Mouse (Mus musculus): Measurements from ENCODE around the gene Crocc. TPM values are rescaled to one million over a fixed set of nuclear protein-coding genes. Genes with fewer than 3 reads are reported as not detected.

The Crocc gene
- polyA plus RNA-seq (2014; fragmentation: Illumina TruSeq; extraction: RNeasy Lipid Tissue Mini Kit (QIAGEN cat#74804); ENCODE audit: low read depth, low replicate concordance), result 1.5 TPM

GRCm38 (mm10) chr4:141060426-141061301, at the start of gene Crocc:
Gene Crocc (minus strand): TSS chr4:141060550.

DNA sequence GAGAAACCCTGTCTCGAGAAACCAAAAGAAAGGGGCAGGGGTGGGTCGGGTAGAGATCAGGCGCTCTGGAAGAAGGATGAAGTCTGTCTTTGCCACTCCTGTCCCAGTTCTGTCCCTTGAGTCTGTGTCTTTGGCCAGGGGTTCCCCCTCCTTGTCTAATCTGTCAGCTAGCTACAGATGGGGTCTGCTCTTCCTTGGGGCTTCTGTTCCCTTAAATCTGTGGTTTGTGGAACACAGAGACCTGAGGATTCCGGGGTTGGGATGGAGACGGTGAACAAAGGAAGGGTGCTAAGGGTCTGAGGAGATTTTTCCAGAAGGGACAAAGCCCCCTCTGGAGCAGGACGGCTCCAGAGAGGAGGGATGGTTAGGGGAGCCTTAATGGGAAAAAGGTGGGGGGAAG, 27.7 kb upstream of the Crocc start, which contains the start of gene Spata21:
Gene Spata21, plus strand, starts transcription at position 301 of the 400 bp plus-strand sequence.

GRCm38 (mm10) chr4:141077681-141078509, 17.5 kb upstream of the Crocc start, which contains the start of gene Necap2:
Gene Necap2 (minus strand): TSS chr4:141078357.

DNA sequence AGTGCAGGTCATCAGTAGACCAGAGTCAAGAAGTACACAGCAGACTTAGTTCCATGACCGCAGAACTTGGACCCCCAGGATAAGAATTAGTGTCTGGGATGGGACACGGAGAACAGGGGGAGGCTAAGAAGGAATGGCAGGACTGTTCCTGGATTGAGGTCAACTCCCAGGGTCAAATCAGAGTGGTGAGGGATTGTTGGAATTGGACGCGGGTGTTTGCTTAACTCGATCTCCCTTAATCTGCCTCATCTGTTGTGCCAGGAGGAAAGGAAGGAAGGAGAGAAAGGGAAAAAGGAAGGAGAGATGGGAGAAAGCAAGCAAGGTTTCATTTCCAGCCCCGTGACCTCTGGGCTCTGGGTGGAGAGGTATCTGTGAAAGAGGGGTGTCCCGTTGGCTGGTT, 50.2 kb downstream of the Crocc start, which contains the start of gene Mfap2:
Gene Mfap2, plus strand, starts transcription at position 301 of the 400 bp plus-strand sequence.

GRCm38 (mm10) chr4:140986711-140987395, 73.5 kb downstream of the Crocc start, which contains the start of gene Atp13a2:
Gene Atp13a2 (plus strand): TSS chr4:140986873.

Other genes starting within 250 kb of the Crocc start
- gene Padi3, start 249.9 kb downstream of the Crocc start, polyA plus RNA-seq (2014; fragmentation: Illumina TruSeq; extraction: RNeasy Lipid Tissue Mini Kit (QIAGEN cat#74804); ENCODE audit: low read depth, low replicate concordance), result not detected
- not detected for gene Padi1, start 214.8 kb downstream of the Crocc start, polyA plus RNA-seq (2014; fragmentation: Illumina TruSeq; extraction: RNeasy Lipid Tissue Mini Kit (QIAGEN cat#74804); ENCODE audit: low read depth, low replicate concordance)
- 0.93 TPM for gene Padi2, start 154.2 kb downstream of the Crocc start, polyA plus RNA-seq (2014; fragmentation: Illumina TruSeq; extraction: RNeasy Lipid Tissue Mini Kit (QIAGEN cat#74804); ENCODE audit: low read depth, low replicate concordance)
- gene Sdhb, start 99.3 kb downstream of the Crocc start, polyA plus RNA-seq (2014; fragmentation: Illumina TruSeq; extraction: RNeasy Lipid Tissue Mini Kit (QIAGEN cat#74804); ENCODE audit: low read depth, low replicate concordance), result 96.7 TPM
- gene Atp13a2, start 73.7 kb downstream of the Crocc start, polyA plus RNA-seq (2014; fragmentation: Illumina TruSeq; extraction: RNeasy Lipid Tissue Mini Kit (QIAGEN cat#74804); ENCODE audit: low read depth, low replicate concordance), result 2.0 TPM
- gene Mfap2, start 50.1 kb downstream of the Crocc start, polyA plus RNA-seq (2014; fragmentation: Illumina TruSeq; extraction: RNeasy Lipid Tissue Mini Kit (QIAGEN cat#74804); ENCODE audit: low read depth, low replicate concordance), result not detected
- 7.5 TPM for gene Necap2, start 17.8 kb upstream of the Crocc start, polyA plus RNA-seq (2014; fragmentation: Illumina TruSeq; extraction: RNeasy Lipid Tissue Mini Kit (QIAGEN cat#74804); ENCODE audit: low read depth, low replicate concordance)
- gene Spata21, start 27.8 kb upstream of the Crocc start, polyA plus RNA-seq (2014; fragmentation: Illumina TruSeq; extraction: RNeasy Lipid Tissue Mini Kit (QIAGEN cat#74804); ENCODE audit: low read depth, low replicate concordance), result not detected
- 28.2 TPM for gene Szrd1, start 79.2 kb upstream of the Crocc start, polyA plus RNA-seq (2014; fragmentation: Illumina TruSeq; extraction: RNeasy Lipid Tissue Mini Kit (QIAGEN cat#74804); ENCODE audit: low read depth, low replicate concordance)
- gene Fbxo42, start 87.4 kb upstream of the Crocc start, polyA plus RNA-seq (2014; fragmentation: Illumina TruSeq; extraction: RNeasy Lipid Tissue Mini Kit (QIAGEN cat#74804); ENCODE audit: low read depth, low replicate concordance), result 7.3 TPM
- gene Rsg1, start 153.4 kb upstream of the Crocc start, polyA plus RNA-seq (2014; fragmentation: Illumina TruSeq; extraction: RNeasy Lipid Tissue Mini Kit (QIAGEN cat#74804); ENCODE audit: low read depth, low replicate concordance), result 0.76 TPM
- gene Arhgef19, start 178.9 kb upstream of the Crocc start, polyA plus RNA-seq (2014; fragmentation: Illumina TruSeq; extraction: RNeasy Lipid Tissue Mini Kit (QIAGEN cat#74804); ENCODE audit: low read depth, low replicate concordance), result 1.2 TPM
- gene Epha2, start 240.7 kb upstream of the Crocc start, polyA plus RNA-seq (2014; fragmentation: Illumina TruSeq; extraction: RNeasy Lipid Tissue Mini Kit (QIAGEN cat#74804); ENCODE audit: low read depth, low replicate concordance), result 0.70 TPM